Mouse (Mus musculus): ENCODE measurements around the gene Shisa7. TPM values are rescaled to one million over a fixed set of nuclear protein-coding genes. Genes with fewer than 3 reads are reported as not detected.
"Not testable (repeated sequence)": the region's sequence is repeated elsewhere in the genome, so short reads cannot be mapped to it uniquely, and the experiment has no call there.

Gene Shisa7
- total and polyA plus RNA-seq, 3 experiments, result 0.07 TPM; not detected in 2

DNA sequence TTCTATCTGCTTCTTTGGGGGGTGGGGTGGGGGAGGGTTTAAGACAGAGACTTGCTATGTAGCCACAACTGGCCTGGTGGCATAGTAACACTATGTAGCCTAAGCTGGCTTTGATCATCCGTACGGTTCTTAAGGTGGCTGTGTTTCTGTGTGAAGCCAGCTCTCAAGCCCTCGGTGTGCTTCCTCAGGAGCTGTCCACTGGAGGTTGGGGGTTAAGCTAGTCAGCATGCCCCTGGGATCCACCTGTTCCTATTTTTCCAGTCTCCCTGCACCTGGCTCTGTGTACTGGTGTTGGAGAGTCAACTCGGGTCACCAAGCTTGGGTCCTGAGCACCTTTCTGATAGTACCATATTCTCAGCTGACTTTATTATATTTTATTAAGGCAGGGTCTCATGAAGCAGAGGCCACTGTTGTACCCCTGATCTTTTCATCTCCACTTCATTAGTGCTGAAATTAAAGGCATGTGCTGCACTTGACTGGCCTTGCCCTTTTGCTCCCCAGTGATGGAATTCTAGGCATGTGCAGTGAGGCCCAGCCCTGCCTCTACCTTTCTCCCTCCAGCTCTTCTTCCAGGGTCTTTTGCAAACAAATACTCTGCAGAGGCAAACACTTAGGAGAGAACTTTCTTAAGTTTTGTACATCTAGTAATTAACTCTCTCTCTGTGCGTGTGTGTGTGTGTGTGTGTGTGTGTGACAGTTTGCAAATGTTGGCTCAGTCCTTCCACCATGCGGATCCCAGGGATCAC, 22.2 kb downstream of the Shisa7 start:
- no peak overlapping the region for H3K27ac ChIP-seq (ENCODE audit: control insufficient read depth, low read depth, low read length)
- TF ChIP-seq ZC3H11A (IDR thresholded peaks at IDR 0.05; ENCODE audit: low read depth, low read length), result no peak
- no peak for TF ChIP-seq CHD2 (IDR thresholded peaks at IDR 0.05; ENCODE audit: low read length)
- TF ChIP-seq CTCF (IDR thresholded peaks at IDR 0.05 in 2 of 3, conservative IDR thresholded peaks at IDR 0.05 in 1 of 3; ENCODE audit: control insufficient read depth in 1 of 3, insufficient read depth in 1 of 3, low read depth in 2 of 3, low read length in 3 of 3, poor library complexity in 1 of 3, severe bottlenecking in 1 of 3), result no peak
- TF ChIP-seq NRF1 (IDR thresholded peaks at IDR 0.05; ENCODE audit: insufficient read depth, low read depth, low read length, poor library complexity, severe bottlenecking), result no peak
- no peak for TF ChIP-seq ELF1 (IDR thresholded peaks at IDR 0.05; ENCODE audit: low read depth, low read length)
- no peak for TF ChIP-seq MYB (IDR thresholded peaks at IDR 0.05; ENCODE audit: low read depth, low read length)
- no peak for TF ChIP-seq KAT2A (conservative IDR thresholded peaks at IDR 0.05; ENCODE audit: low read depth, low read length)
- TF ChIP-seq RCOR1 (IDR thresholded peaks at IDR 0.05; ENCODE audit: low read depth, low read length), result no peak
- no peak for TF ChIP-seq RAD21 (IDR thresholded peaks at IDR 0.05; ENCODE audit: low read depth, low read length)
- TF ChIP-seq E2F4 (IDR thresholded peaks at IDR 0.05; ENCODE audit: borderline replicate concordance, low read depth, low read length), result no peak
- no peak for TF ChIP-seq USF1 (IDR thresholded peaks at IDR 0.05; ENCODE audit: low read depth, low read length)
- no peak for TF ChIP-seq MAX (IDR thresholded peaks at IDR 0.05; ENCODE audit: low read length)
- no peak for TF ChIP-seq MAZ (IDR thresholded peaks at IDR 0.05; ENCODE audit: low read depth, low read length)
- no peak overlapping the region for H3K4me3 ChIP-seq (ENCODE audit: control insufficient read depth in 1 of 2, insufficient read depth in 1 of 2, low read depth in 2 of 2, low read length in 2 of 2)
- H3K9me3 ChIP-seq (replicated peaks; ENCODE audit: insufficient read depth, low read length), result no peaks in the 10 kb centered on the region
- no peak for DNase-seq (ENCODE audit: low read depth, low spot score)
- no peaks in the 10 kb centered on the region for H3K4me1 ChIP-seq (ENCODE audit: control insufficient read depth in 1 of 2, insufficient read depth in 2 of 2, low read length in 2 of 2)
- H3K9ac ChIP-seq (ENCODE audit: control insufficient read depth, low read depth, low read length, poor library complexity, severe bottlenecking), result no peak overlapping the region
- H3K27me3 ChIP-seq (ENCODE audit: control insufficient read depth in 1 of 2, insufficient read depth in 2 of 2, low read length in 2 of 2), result peaks cover 4 to 13% of the 10 kb centered on the region in 2 experiments; a peak in 3 of 4 replicates
- H3K79me2 ChIP-seq (ENCODE audit: control insufficient read depth, insufficient read depth, low read length, poor library complexity), result no peaks in the 10 kb centered on the region
- H3K36me3 ChIP-seq (ENCODE audit: control insufficient read depth in 1 of 2, insufficient read depth in 2 of 2, low read length in 2 of 2), result no peaks in the 10 kb centered on the region

DNA sequence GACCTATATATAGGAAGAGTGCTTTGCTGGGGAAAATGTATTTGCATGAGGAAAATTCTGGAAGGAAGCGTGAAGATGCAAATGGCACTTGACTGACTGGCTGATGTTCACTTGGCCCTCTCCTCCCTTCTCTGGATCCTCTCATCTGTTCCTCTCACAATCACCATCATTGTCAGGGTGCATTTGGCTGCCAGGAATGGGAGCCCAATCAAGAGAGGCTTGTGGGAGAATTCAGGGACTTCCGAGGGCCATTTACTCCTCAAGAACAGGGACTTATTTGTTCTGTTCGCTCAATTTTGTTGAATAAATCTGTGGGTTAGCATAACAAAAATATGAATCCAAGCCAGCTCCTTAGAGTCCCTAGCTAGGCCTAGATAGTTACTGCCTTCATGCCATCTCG, 22.8 kb downstream of the Shisa7 start:
- TF ChIP-seq GABPA (IDR thresholded peaks at IDR 0.05; ENCODE audit: low read depth, low read length) (no peak), USF2 (IDR thresholded peaks at IDR 0.05; ENCODE audit: borderline replicate concordance in 1 of 2, insufficient read depth in 1 of 2, low read depth in 1 of 2, low read length in 2 of 2) (no peak)
- Histone ChIP-seq H3K27me3 (ENCODE audit: control insufficient read depth in 1 of 2, insufficient read depth in 2 of 2, low read length in 2 of 2) (peaks cover 4 to 13% of the 10 kb centered on the region in 2 experiments; a peak in 3 of 4 replicates), H3K4me3 (ENCODE audit: control insufficient read depth in 1 of 2, insufficient read depth in 1 of 2, low read depth in 2 of 2, low read length in 2 of 2) (no peak overlapping the region), H3K9ac (ENCODE audit: control insufficient read depth, low read depth, low read length, poor library complexity, severe bottlenecking) (no peak overlapping the region), H3K4me1 (ENCODE audit: control insufficient read depth in 1 of 2, insufficient read depth in 2 of 2, low read length in 2 of 2) (no peaks in the 10 kb centered on the region), H3K36me3 (ENCODE audit: control insufficient read depth in 1 of 2, insufficient read depth in 2 of 2, low read length in 2 of 2) (no peaks in the 10 kb centered on the region), H3K79me2 (ENCODE audit: control insufficient read depth, insufficient read depth, low read length, poor library complexity) (no peaks in the 10 kb centered on the region), H3K27ac (ENCODE audit: control insufficient read depth, low read depth, low read length) (no peak overlapping the region), H3K9me3 (replicated peaks; ENCODE audit: insufficient read depth, low read length) (no peaks in the 10 kb centered on the region)
- DNase-seq (ENCODE audit: low read depth, low spot score), result no peak

DNA sequence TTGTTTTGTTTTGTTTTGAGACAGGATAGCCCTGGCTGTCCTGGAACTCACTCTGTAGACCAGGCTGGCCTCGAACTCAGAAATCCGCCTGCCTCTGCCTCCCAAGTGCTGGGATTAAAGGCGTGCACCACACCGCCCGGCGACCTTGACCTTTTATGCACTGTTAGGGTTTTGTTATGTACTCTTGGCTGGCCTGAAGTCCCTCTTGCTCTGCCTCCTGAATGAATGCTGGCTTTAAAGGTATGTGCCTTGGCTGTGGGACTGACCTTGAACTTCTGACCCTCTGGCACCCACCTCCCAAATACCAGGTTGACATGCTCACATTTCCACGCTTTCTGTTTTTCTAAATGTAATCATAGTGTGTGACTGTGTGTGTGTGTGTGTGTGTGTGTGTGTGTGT, 23.6 kb downstream of the Shisa7 start:
- not testable (repeated sequence) for H3K9me3 ChIP-seq (replicated peaks; ENCODE audit: insufficient read depth, low read length); H3K9ac ChIP-seq (ENCODE audit: control insufficient read depth, low read depth, low read length, poor library complexity, severe bottlenecking); H3K36me3 ChIP-seq (ENCODE audit: control insufficient read depth in 1 of 2, insufficient read depth in 2 of 2, low read length in 2 of 2); H3K79me2 ChIP-seq (ENCODE audit: control insufficient read depth, insufficient read depth, low read length, poor library complexity); DNase-seq (ENCODE audit: low read depth, low spot score); H3K27ac ChIP-seq (ENCODE audit: control insufficient read depth, low read depth, low read length); H3K4me3 ChIP-seq (ENCODE audit: control insufficient read depth in 1 of 2, insufficient read depth in 1 of 2, low read depth in 2 of 2, low read length in 2 of 2); H3K4me1 ChIP-seq (ENCODE audit: control insufficient read depth in 1 of 2, insufficient read depth in 2 of 2, low read length in 2 of 2)
- H3K27me3 ChIP-seq (ENCODE audit: control insufficient read depth in 1 of 2, insufficient read depth in 2 of 2, low read length in 2 of 2), result peaks cover 4 to 13% of the 10 kb centered on the region in 2 experiments; a peak in 3 of 4 replicates
